Mouse (Mus musculus): ENCODE measurements at regions not wholly inside any gene's neighbourhood (a gene's known extent, or its start where the extent isn't known, plus 50 kb on each side); places are given as distances from the start of the nearest gene placed in this dataset.

GRCm38 (mm10) chr10:20838685-20839425 is 113.5 kb upstream of the Ahi1 start:
- no peak for TF ChIP-seq POLR2A (IDR thresholded peaks at IDR 0.05; ENCODE audit: low read depth, low read length)
- no peak for TF ChIP-seq JUND (conservative IDR thresholded peaks at IDR 0.05; ENCODE audit: low read depth, low read length)
- TF ChIP-seq USF1 (IDR thresholded peaks at IDR 0.05; ENCODE audit: low read depth, low read length): no peak
- no peak for TF ChIP-seq ZC3H11A (IDR thresholded peaks at IDR 0.05; ENCODE audit: low read depth, low read length)
- TF ChIP-seq KAT2A (IDR thresholded peaks at IDR 0.05; ENCODE audit: insufficient replicate concordance, low read length): no peak
- TF ChIP-seq EP300 (IDR thresholded peaks at IDR 0.05; ENCODE audit: low read length): no peak
- no peak for TF ChIP-seq NELFE (IDR thresholded peaks at IDR 0.05; ENCODE audit: low read depth, low read length)
- no peak for TF ChIP-seq ETS1 (conservative IDR thresholded peaks at IDR 0.05; ENCODE audit: low read depth, low read length)
- TF ChIP-seq HCFC1 (IDR thresholded peaks at IDR 0.05; ENCODE audit: low read depth, low read length): no peak
- no peak for TF ChIP-seq USF2 (conservative IDR thresholded peaks at IDR 0.05; ENCODE audit: low read depth, low read length)
- TF ChIP-seq MAX (IDR thresholded peaks at IDR 0.05; ENCODE audit: low read length): no peak
- no peak for TF ChIP-seq TCF12 (IDR thresholded peaks at IDR 0.05; ENCODE audit: low read depth, low read length)
- TF ChIP-seq CTCF (conservative IDR thresholded peaks at IDR 0.05 in 1 of 2, IDR thresholded peaks at IDR 0.05 in 1 of 2; ENCODE audit: low read depth in 2 of 2, low read length in 2 of 2): no peak
